Comparison of ENCODE assay signal across 17 mouse cellular contexts in the genomic region with DNA sequence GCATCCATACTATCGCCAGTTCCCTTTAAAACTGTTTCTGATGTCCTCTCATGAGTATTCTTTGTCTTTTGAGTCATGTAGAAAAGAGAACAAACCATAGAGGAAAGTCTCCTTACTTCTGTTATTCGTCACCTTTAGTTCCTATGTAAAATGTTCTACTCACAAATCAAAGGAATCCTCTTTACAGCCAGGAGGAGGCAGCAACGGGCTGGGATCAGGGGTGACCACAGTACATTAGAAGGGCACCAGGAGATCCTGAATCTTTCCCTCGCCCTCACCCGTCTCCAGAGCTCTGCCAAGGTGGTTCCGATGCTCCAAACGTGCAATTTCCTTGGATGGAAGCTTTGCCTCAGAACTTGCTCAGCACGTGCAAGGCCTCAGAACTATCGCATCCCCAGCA. TPM values are rescaled to one million over a fixed set of nuclear protein-coding genes. Genes with fewer than 3 reads are reported as not detected.
DNase-seq lines count a peak whose midpoint lies in the region; ATAC-seq and TF ChIP-seq lines count a peak whose summit lies in the region.
"Had no signal": no experiment of that assay in that cellular context is flagged by ENCODE, and none has a peak within 500 bp of the region (broad histone marks: within the 10 kb centered on the region; RNA-seq: fewer than 3 reads in every experiment).

No protein-coding gene starts in this region.

- 0 out of 2 replicates have a peak, but pooled peaks have one; percentile 13 for TF ChIP-seq CTCF in gastrocnemius, adult 2 months (IDR thresholded peaks at IDR 0.05)
- TF ChIP-seq CTCF in liver, embryonic 14.5 days (IDR thresholded peaks at IDR 0.05; ENCODE audit: low read depth): peak; percentile 36

- H3K9ac ChIP-seq in liver, embryonic 14.5 days (replicated peaks): no peak overlapping the region
- no peak overlapping the region for H3K9ac ChIP-seq in liver, embryonic 12.5 days
- H3K9ac ChIP-seq: embryonic facial prominence, embryonic 15.5 days; hindbrain, embryonic 15.5 days; limb, embryonic 13.5 days had no signal

- no peak for TF ChIP-seq EP300 in liver, embryonic 14.5 days (IDR thresholded peaks at IDR 0.05; ENCODE audit: low read depth)

- H3K4me2 ChIP-seq in liver, embryonic 14.5 days (ENCODE audit: low read depth): no peak overlapping the region
- no peak overlapping the region for H3K4me2 ChIP-seq in liver, embryonic 12.5 days
- H3K4me2 ChIP-seq: embryonic facial prominence, embryonic 15.5 days; heart, embryonic 11.5 days; hindbrain, embryonic 15.5 days; limb, embryonic 13.5 days had no signal

- H3K4me3 ChIP-seq in gastrocnemius, adult 2 months: no peak overlapping the region
- no peak overlapping the region for H3K4me3 ChIP-seq in liver, embryonic 14.5 days (ENCODE audit: insufficient read depth in 1 of 2, low read depth in 2 of 2, low read length in 2 of 2)
- no peak overlapping the region for H3K4me3 ChIP-seq in liver, embryonic 12.5 days
- H3K4me3 ChIP-seq: embryonic facial prominence, embryonic 15.5 days; hindbrain, embryonic 15.5 days; limb, embryonic 13.5 days had no signal

- no peaks in the 10 kb centered on the region for H3K9me3 ChIP-seq in liver, embryonic 14.5 days (ENCODE audit: control insufficient read depth, low read length)
- H3K9me3 ChIP-seq in liver, embryonic 12.5 days (replicated peaks): no peaks in the 10 kb centered on the region
- H3K9me3 ChIP-seq: embryonic facial prominence, embryonic 15.5 days; hindbrain, embryonic 15.5 days; limb, embryonic 13.5 days had no signal

- ATAC-seq in liver, embryonic 14.5 days (ENCODE audit: insufficient read depth): no peak
- ATAC-seq in liver, embryonic 12.5 days: no peak

- H3K4me1 ChIP-seq in liver, embryonic 14.5 days (replicated peaks; ENCODE audit: control insufficient read depth in 2 of 2, insufficient read depth in 2 of 2, low read length in 1 of 2): 0 out of 4 replicates have a peak, but pooled peaks cover 0 to 2% of the 10 kb centered on the region in 2 experiments
- H3K4me1 ChIP-seq in liver, embryonic 12.5 days: no peaks in the 10 kb centered on the region
- H3K4me1 ChIP-seq: embryonic facial prominence, embryonic 15.5 days; hindbrain, embryonic 15.5 days; limb, embryonic 13.5 days had no signal

- no peaks in the 10 kb centered on the region for H3K27me3 ChIP-seq in liver, embryonic 14.5 days (ENCODE audit: control insufficient read depth, insufficient read depth, low read length)
- no peaks in the 10 kb centered on the region for H3K27me3 ChIP-seq in liver, embryonic 12.5 days (replicated peaks)
- H3K27me3 ChIP-seq: embryonic facial prominence, embryonic 15.5 days; hindbrain, embryonic 15.5 days; limb, embryonic 13.5 days had no signal

- no peak overlapping the region for H3K27ac ChIP-seq in gastrocnemius, adult 2 months
- H3K27ac ChIP-seq in liver, embryonic 14.5 days: no peak overlapping the region
- H3K27ac ChIP-seq in liver, embryonic 12.5 days: no peak overlapping the region
- H3K27ac ChIP-seq: embryonic facial prominence, embryonic 15.5 days; hindbrain, embryonic 15.5 days; limb, embryonic 13.5 days had no signal

- no peaks in the 10 kb centered on the region for H3K36me3 ChIP-seq in liver, embryonic 14.5 days (replicated peaks; ENCODE audit: control insufficient read depth, insufficient read depth, low read depth)
- H3K36me3 ChIP-seq in liver, embryonic 12.5 days: no peaks in the 10 kb centered on the region
- H3K36me3 ChIP-seq: embryonic facial prominence, embryonic 15.5 days; hindbrain, embryonic 15.5 days; limb, embryonic 13.5 days had no signal

- 45% methylated on average over 9 of the region's 9 CpGs for WGBS in liver, embryonic 14.5 days (ENCODE audit: insufficient replicate concordance)
- 56% methylated on average over 9 of the region's 9 CpGs for WGBS in liver, embryonic 12.5 days (ENCODE audit: insufficient replicate concordance)

- intact Hi-C loops in gastrocnemius, adult 2 months (cut with DNase I): no loop called here

- DNase-seq in gastrocnemius, adult 2 months: no peak
- DNase-seq in gastrocnemius, adult 18-20 months (ENCODE audit: low spot score): no peak
- DNase-seq in liver, embryonic 14.5 days (ENCODE audit: low read depth in 3 of 3, low spot score in 3 of 3): no peak
- peak; percentile 44 for DNase-seq in ES-CJ7 (ENCODE audit: low read depth, low spot score)
- DNase-seq in induced T-regulatory cell, adult 2 months (ENCODE audit: low read depth): peak; percentile 6
- no peak for DNase-seq in ovary, adult 18-20 months (ENCODE audit: low spot score)
- DNase-seq in urinary bladder, postnatal 36 days (ENCODE audit: low spot score in 2 of 2): no peak
- DNase-seq: adrenal gland, postnatal 36 days; cerebellum, adult 9-10 months; layer of hippocampus, adult 9-11 months; right cerebral cortex, postnatal 4 days had no signal

RNA-seq across cellular contexts. Expression of gene Tpte, which starts 28.2 kb away (rescaled TPM):
- total RNA-seq in gastrocnemius, adult 2 months (2021): not detected
- total RNA-seq in gastrocnemius, adult 18-20 months (2021): not detected
- not detected in 2 replicates for polyA plus RNA-seq in liver, embryonic 14.5 days (2012; rRNA removed)
- polyA plus RNA-seq in liver, embryonic 14.5 days (2014; fragmentation: Nextera tagmentation; extraction: Ambion mirVana): not detected in 2 replicates
- polyA plus RNA-seq in liver, embryonic 12.5 days (2016; fragmentation: Nextera tagmentation; extraction: Ambion mirVana): not detected in 2 replicates
- total RNA-seq: adrenal gland, postnatal 36 days; megakaryocyte, adult 5-6 weeks had no signal
- polyA plus RNA-seq: embryonic facial prominence, embryonic 15.5 days; heart, embryonic 11.5 days; hindbrain, embryonic 15.5 days; limb, embryonic 13.5 days had no signal

Comparison
In these comparisons a context has a peak if more than half of its experiments do, and no peak if none do; other contexts are left out.
1. DNase-seq: peak in ES-CJ7 (single experiment) and induced T-regulatory cell, adult 2 months (single experiment); none in gastrocnemius, adult 2 months (single experiment), gastrocnemius, adult 18-20 months (single experiment), liver, embryonic 14.5 days (0 of 3), ovary, adult 18-20 months (single experiment) and urinary bladder, postnatal 36 days (0 of 2).